Mouse (Mus musculus): ENCODE data around the gene Fam198b.

Fam198b gene

DNA sequence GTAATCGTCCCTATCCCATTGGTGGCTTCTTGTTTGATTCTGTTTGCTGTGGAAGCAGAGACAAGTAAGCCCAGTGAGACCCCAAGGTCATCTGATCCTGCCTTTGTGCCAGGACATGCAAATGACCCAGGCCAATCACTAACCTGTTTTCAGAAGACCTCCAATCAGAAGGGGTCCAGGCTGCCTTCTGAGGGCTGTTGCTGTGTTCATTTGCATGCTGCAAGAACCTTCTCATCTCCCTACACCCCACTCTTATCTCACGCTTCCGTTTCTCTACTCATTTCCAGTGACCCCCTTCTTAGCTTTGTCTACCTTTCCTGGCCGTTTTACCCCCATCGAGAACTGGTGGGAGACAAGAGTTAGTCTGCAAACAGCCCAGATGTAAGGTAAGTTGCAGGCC, at the start of gene Fam198b:
TSS of gene Fam198b (plus strand) at position 229 of the 400 bp plus-strand sequence.
- no peak for DNase-seq

DNA sequence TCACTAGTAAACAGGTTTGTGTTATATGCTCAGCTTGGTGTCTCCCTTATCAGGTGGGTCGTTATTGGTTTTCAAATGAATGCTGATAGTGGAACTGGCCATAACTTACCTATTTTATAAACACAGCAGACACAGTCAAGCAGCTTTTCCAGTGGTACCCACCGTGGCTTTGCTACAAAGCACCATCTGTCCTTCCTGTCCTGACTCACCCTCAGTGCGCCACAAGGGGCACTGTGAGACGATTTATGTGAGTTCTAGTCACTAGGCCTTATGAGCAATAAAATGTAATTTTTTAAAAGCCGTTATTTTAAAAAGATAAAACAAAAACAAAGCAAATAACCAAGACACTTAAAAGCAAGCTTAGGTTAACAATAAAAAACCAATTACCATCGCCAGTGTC, 45.6 kb upstream of the Fam198b start:
- DNase-seq: no peak

DNA sequence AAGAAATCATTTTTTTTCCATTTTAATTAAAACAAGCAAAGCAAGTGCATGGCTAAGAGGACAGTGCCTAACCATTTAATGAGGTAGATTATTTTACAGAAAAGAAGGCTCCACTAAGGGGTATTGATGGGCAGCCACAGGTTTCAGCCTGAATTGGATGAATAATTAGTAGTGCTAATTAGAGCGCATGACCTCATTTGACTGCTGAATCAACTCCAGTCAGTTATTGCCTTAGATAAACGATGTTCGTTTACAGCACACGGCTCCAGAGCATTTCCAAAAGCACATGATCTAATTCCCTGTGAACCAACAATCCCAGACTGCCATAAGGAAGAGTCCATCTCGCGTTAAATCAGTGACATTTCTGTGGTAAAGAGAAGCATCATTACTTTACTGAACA, 42.9 kb upstream of the Fam198b start:
- DNase-seq: no peak

DNA sequence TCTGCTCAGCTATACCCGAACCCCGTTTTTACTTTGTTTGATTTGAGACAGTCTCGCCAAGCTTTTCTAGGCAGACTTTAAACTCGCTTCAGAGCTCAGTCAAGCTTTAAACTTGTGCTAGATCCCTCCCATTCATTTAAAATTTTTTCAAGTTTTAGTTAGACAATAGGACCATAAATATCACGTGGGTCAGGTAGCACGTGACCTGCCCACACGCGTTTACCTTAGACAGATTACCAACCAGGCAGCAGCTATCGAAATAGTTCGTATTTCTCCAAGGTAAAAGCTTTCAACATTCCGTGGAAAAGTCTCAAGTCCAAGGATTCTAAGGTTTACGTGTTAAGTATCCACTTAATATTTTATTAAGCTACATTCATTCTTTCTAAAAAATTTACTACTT, 42.2 kb upstream of the Fam198b start:
- DNase-seq: no peak

DNA sequence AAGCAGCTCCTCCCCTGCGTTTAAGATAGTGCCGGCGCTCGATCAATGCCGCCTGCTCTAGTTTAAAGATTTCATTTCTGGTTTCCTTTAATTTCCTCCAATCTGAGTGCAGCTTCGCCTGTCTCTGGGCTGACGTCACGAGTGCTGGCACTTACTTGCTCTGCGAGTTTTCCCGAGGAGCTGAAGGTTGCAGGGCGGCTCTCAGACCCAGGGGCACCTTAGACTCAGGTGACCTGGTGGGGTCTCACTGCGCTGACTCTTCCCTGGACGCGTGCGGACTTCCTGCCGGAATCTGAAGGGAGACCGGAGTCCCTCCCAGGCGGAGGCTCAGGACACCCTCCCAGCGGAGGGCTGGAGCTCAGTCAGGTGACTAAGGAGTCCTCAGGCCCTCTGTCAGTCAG, 41.7 kb upstream of the Fam198b start:
- peak; percentile 77 for DNase-seq

DNA sequence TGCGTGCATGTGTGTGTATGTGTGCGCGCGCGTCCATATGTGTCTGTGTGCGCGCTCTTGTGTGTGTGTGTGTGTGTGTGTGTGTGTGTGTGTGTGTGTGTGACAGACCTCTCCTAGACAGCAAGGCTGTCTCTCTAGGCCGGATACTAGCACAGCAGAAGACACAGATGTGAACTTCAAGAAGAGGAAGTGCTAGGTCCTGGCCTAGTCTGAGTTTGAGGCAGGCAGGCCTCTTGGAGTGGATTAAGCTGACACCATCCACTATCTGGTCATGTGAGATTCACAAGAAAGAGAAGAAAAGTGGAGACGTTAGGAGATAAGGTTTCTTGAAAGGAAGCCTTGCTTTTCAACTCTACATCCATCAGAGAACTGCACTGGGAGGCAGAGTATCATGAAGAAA, 40.3 kb upstream of the Fam198b start:
- DNase-seq: no peak

DNA sequence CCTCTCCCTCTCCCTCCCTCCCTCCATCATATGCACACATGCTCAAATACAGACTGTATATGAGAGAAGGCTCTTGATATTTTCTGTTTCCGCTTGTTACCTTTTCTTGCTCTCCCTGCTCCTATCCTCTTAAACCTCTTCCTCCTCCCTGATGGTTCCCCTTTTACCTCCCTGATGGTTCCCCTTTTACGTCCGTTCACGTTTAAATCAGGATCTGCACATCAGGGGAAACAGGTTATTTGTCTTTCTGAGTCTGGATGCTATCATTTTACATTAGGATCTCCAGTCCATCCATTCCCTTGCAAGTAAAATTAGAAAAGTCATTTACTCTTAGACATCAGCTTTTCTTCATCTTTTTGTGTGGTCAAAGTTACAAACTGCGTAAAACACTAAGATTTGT, 37.7 kb upstream of the Fam198b start:
- DNase-seq: no peak

DNA sequence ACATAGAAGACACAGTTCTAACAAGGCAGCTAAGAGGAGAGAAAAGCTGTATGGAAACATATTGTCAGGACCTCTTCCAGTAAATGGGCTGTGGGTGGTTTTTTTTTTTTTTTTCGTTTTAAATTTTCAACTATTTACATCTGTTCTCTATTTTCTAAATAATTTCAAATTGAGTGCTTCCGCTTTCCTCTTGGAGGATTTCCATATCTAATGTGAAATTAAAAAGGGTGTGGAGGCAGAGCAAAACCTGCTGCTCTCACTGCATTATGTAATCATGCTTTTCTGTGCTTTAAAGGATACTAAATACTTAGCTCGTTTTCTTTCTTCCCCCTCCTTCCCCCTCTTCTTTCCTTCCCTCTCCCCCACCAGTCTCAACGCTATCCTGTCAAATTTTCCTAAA, 35.5 kb upstream of the Fam198b start:
- DNase-seq: no peak

DNA sequence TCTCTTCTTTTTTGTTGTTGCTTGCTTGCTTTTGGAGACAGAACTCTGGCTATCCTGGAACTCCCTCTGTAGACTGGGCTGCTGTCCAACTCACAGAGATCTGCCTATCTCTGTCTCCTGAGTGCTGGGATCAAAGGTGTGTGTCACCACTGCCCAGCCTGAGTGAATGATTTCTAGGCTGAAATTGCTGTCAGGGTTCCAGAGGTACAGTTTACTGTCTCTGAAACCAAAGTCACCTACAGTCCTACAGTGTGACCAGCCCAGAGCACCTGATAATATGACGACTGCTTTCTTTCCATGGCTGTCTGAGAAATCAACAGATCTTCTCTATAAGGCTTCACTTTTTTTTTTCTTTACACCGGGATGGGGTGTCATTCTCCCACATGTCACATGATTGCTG, 34.7 kb upstream of the Fam198b start:
- no peak for DNase-seq

DNA sequence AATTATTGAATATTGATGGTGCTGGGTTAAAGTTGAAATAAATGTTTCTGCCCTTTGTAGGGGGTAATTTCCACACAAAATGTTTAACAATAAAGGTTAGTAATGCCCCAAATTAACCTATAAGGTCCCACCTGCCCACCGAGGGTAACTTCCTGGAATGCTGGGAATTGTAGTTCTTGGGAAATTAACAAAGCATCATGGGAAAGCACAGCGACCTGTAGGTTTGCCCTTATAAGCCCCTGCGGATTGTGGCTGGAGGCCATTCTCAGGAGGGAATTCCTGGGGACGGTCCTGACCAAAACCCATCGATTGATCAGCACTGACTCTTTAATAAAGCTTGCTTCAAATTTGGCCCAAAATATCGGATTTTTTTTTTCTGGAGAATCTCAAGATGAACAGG, 33.7 kb upstream of the Fam198b start:
- DNase-seq: no peak

DNA sequence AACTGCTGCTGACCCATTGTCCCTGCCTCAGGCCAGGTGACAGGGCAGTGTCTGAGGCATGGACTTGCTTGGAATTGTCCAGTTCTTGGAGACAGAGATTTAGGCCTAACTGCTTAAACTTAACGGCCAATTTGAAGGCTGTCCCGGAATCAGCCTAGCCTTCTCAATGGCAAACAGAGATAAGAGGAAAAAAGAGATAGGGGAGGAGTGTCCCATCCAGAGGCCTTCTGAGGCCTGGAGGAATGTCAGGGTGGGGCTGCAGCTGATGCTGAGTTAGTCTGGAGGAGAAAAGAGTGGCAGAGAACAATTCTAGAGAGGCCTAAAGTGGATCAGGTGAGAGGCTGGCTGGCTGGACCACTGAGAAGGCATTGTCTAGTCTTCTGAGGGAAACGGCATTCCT, 32.2 kb upstream of the Fam198b start:
- DNase-seq: no peak

DNA sequence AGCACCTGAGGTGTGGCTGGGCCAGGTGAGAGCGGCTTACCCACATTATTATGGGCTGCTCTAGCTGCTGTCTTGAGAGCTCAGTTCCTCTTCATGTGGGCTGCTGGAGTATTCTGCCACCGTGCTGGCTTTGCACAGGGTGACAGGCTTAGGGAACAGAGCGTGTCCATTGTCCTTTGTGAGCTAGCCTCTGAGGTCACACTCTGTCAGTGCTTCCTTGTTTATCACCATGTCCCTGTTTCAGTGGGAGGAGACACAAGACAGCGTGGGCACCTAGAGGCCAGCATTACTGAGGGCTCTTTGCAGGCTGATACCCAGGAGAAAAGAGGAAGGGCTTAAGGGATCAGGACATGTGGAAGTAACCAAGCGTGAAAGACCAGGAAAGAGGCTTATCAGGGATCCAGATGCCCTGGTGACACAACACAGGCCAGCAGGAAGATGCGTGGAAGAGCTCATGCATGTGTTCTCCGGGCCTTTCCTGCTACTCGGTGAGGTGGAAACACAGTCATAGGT, 31.6 kb upstream of the Fam198b start, which contains the start of gene Tmem144:
TSS of gene Tmem144 (minus strand) at position 120 of the 513 bp plus-strand sequence.
- no peak for DNase-seq

DNA sequence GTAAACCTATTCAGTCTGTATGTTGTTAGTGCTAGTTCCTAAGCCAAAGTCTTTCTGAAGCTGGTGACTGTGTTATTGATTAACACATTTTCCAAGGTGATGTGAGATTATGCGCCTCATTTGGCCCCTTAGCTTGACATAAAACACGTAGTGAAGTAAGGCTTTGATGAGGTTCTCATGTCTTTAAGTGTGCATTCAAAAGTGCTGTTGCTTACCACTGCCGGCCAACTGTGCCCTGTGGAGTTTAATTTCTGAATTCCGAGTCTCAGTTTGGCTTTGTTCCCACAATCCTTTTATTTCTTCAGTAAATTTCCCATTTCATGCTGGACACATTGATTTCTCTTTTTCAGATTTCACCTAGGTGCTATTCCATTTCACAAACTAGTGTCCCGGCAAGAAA, 26.6 kb upstream of the Fam198b start:
- DNase-seq: no peak

DNA sequence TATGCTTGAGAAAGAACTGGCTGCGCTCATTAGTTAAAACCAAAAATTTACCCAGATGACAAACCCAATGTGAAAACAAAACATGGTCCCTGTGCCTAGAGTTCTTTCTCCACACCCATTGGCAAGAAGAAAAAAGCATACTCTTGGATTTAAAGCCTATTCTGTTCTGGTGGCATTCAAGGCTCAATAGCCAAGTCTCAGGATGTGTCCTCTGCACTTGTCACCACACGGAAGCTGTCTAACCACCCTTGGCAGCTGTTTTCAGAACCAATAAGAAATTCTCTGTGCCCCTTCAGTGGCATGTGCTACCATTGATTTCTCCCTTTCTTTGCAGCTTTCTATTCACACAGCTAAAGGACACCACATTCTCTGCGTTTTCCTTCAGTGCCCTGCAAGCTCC, 26.1 kb upstream of the Fam198b start:
- DNase-seq: no peak

DNA sequence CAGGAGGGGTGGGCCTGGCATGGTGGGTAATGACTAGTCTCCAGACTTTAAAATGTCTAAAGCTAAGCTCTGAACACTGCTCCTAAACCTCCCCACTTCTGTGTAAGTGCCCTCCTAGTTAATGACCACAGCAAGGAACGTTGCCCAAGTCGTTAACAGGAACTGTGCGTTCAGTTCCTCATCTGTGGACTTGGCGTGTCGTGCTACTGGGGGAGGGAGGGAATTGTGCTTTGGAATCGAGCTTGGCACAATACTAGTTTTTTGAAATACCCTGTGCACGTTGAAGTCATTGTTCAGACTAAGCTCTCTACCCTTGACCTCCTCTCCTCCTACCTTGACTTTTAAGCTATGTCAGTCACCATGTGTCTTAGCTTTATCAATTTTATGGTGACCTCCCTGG, 19.5 kb upstream of the Fam198b start:
- DNase-seq: no peak

DNA sequence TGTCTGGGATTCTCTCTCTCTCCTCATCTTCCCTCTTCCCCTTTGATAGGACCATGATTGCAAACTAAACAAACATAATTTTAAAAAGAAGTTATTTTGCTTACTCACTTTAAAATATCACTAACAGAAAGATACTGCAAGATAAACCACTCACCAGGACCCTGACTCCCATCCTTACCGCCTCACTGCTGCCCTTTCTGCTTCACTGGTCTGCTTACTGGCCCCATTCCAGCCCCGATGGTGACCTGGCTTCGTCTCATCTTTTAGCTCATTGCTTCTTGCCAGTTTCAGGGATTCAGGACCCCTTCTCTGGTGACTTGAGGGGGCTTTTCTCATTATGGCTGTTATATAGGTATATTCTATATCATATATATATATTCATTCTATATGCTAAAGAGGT, 18.2 kb upstream of the Fam198b start:
- no peak for DNase-seq

DNA sequence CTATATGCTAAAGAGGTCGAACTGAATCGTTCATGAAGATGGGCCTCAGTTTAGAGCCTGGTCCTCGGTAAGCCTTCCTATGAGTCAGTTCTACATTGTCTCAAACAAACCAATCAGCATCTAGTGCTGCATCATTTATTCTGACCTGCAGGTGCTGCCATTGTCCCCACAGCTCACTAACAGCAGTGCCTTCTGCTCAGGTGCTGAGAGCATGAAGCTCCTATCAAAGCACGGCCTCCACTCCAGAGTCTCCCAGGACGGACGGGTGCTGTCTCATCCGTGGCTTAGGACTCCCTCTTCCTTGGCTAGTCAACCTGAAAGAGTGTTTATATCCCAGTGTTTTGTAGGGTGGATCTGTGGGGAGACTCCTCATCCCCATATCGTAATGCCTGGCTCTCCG, 17.8 kb upstream of the Fam198b start:
- no peak for DNase-seq

DNA sequence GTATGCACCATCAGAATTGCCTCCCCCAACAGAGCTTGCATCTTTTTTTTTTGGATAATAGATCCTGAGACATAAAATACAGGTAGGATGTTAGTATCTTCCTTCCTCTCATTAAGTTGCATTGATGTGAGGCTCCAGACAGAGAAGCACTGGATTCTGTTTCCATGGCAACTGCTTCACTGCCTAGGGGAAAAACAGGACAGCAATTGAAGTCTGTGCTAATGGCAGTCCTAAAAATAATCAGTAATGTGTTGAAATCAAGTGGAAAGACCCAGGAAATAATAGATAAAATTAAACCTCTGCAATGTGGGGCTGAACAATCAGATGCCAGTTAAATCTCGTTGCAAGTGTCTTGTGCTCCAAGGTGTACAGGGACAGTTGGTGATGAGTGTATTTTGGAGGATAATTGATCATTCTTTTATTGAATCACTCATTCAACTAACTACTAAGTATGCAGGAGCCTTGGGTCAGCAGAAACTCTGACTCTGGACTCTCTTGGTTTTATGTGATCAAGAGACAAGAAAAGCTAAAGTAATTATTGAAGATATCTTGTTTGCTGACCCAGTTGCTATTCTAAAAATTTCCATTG, 17.1 kb upstream of the Fam198b start:
- DNase-seq: no peak

DNA sequence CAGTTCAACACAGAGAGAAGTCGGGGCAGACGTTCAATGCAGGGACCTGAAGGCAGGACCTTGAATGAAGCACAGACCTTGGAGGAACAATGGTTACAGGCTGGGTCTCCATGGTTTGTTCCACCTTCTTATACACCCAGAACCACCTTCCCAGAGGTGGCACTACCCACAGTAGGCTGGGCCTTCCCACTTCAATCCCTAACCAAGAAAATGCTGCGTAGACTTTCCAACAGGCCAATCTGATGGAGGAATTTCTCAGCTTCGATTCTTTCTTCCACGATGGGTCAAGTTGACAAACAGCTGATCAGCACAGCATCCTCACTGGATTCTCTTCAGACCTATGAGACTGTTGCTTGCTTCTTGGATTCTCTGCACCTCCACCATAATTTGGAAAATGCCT, 8.9 kb upstream of the Fam198b start:
- no peak for DNase-seq

DNA sequence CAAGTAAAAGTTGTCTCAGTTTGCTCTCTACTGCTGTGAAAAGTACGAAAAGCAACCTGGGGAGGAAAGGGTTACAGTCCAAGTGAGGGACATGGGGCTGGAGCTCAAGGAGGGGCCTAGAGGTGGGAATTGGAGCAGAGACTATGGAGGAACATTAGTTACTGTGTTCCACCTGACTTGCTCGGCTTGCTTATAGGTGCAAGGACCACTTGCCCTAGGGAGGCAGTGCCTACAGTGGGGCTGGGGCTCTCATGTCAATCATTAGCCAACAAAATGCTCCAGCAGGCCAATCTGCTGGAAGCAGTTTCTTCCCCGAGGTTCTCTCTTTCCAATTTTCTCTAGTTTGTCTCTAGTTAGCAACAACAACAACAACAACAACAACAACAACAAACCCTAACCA, 6.0 kb upstream of the Fam198b start:
- no peak for DNase-seq

DNA sequence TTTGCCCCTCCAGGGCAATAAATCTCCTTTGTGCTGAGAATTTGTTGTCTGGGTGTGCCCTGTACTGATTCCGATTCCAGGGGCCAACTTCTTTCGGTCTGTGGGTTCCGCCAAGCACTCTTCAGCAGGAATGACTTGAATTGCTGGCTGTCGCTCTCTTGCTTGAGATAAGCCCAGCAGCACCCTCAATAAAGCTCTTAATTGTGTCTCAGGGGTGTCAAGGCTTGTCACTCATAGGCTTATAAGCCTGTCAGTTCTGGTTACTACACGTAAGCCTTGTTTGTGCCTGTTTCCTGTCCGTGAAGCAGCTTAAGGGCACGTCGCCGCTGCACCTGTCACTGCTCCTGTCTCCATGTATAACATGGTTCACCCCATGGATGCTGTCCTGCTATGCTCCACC, 5.1 kb upstream of the Fam198b start:
- DNase-seq: no peak

DNA sequence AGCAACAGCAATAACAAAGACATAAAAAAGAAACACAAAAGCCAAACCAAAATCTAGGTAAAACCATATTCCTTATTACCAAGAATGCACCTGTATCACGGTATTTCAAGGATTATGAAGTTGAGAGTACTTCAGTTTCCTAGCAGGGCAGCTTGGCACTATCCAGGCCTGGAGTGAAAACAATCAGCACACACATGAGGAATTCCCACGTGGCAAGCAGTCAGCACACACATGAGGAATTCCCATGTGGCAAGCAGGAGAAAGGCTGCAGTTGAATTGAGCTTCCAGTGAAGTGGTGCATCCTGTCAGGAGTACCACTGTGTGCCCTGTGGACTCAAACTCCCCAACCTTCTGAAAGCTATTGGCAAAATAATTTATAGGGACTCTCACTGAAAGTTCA, 2.7 kb upstream of the Fam198b start:
- no peak for DNase-seq

DNA sequence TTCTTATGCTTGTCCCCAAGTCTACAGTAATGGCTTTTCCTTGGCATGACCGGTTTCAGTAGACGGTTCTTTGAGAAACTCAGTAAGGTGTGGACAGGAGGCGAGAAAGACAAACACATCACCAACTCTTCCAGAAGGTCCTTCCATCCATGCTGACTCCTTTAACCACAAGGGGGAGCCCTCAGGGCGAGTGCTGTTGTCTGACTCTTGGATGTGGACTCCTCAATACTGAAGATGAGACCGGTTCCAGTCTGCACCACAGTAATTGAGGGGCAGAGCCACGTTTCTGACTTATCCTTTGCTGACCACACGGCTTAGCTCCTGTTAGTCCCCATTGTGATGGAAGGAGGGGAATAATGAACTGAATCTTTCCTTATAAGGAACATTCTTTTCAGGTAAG, 1.2 kb upstream of the Fam198b start:
- DNase-seq: peak; percentile 12

DNA sequence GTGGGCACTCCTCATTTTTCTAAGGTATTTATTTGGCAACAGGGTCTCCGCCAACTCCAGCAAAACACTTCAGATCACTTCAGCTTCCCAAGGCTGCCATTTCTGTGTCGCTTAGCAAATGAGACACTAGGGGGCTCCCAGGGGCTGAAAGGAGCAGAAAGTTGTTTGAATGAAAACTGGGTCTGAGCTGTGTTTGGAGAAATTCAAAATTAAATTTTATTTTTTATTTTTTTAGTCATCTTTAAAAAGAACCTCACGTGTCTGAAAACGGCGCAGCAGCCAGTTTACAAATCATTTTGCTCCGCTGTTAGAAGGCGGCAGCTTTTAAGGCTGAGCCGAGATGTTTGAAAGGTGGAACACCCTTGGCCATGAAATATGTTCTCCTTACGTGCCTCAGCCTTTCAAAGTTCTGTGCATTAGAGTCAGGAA, 442 bp downstream of the Fam198b start:
- no peak for DNase-seq

DNA sequence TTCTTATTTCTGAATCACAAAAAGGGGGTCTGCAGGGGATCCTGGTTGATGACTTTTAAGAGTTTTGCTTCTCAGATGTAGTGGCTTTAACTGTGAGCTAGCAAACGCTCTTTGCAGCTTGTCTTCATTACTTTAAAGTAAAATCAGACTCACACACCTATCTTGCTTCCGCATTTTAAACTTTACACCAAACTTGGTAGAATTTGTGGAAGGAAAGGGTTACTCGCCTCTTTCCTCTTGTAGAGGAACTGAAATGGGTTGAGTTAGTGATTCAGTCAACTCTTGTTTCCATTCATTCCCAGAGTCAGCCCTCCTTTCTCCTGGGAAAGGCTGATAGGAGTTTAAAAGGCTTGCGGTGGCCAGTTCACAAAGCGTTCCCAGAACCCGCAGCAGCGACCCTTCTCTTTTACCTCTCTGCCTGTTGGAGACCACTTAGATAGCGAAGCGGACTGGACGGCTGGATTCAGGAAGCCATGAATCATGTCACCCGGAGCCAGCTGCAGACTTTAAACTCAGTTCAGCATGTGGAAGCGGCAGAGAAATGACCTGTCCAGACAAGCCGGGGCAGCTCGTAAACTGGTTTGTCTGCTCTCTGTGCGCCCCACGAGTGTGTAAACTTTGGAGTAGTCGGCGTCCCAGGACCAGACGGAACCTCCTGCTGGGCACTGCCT, 1.5 kb downstream of the Fam198b start:
- no peak for DNase-seq

Measured in cerebellum, adult 9-11 months (tissue).